Mouse (Mus musculus) frontal cortex, adult 2 months (tissue): Measurements from ENCODE around the gene Esf1. TPM values are rescaled to one million over a fixed set of nuclear protein-coding genes. Genes with fewer than 3 reads are reported as not detected.
"Not testable (repeated sequence)": the region's sequence is repeated elsewhere in the genome, so short reads cannot be mapped to it uniquely, and the experiment has no call there.

Experiments
- DNase-seq, 2 experiments: peaks; one replicate each; pipeline ENCODE4 v3.0.0; 2022; ENCODE audit warnings: low spot score in 1 of 2; ENCODE audit errors: extremely low spot score in 1 of 2
- polyA plus RNA-seq: library from polyadenylated mRNA; depleted of rRNA; stranded (reverse); fragments of >200 nt; gene quantifications from 2 replicates; pipeline ENCODE4 v1.2.3, GENCODE M21; 2012; rRNA removed

Esf1 gene
- polyA plus RNA-seq, 1 experiment, result 14.3 TPM

- no peak for DNase-seq
Observed at GRCm38 (mm10) chr2:140097131-140097591, 73.2 kb downstream of the Esf1 start.

GRCm38 (mm10) chr2:140096034-140096433 is 74.3 kb downstream of the Esf1 start:
- DNase-seq, result no peak

- DNase-seq, result no peak
Observed at GRCm38 (mm10) chr2:140093433-140093832, 76.9 kb downstream of the Esf1 start.

GRCm38 (mm10) chr2:140084245-140084644 is 86.1 kb downstream of the Esf1 start:
- DNase-seq, result no peak

- DNase-seq, result no peak
Observed at GRCm38 (mm10) chr2:140080747-140081577, 89.4 kb downstream of the Esf1 start.

- DNase-seq, result not testable (repeated sequence)
Observed at GRCm38 (mm10) chr2:140079284-140079683, 91.1 kb downstream of the Esf1 start.

GRCm38 (mm10) chr2:140078600-140079280 is 91.6 kb downstream of the Esf1 start:
- no peak for DNase-seq

- no peak for DNase-seq
Observed at GRCm38 (mm10) chr2:140077476-140077875, 92.9 kb downstream of the Esf1 start.

- DNase-seq, result no peak
Observed at GRCm38 (mm10) chr2:140075150-140075549, 95.2 kb downstream of the Esf1 start.

Other genes with a start within 250 kb of the Esf1 start
- 17.8 and 20.3 TPM in 2 replicates for gene Tasp1, start 103.8 kb downstream of the Esf1 start, polyA plus RNA-seq
- not detected in 2 replicates for gene Gm17374, start 18.5 kb downstream of the Esf1 start, polyA plus RNA-seq
- 37.4 and 37.6 TPM in 2 replicates for gene Ndufaf5, start 85 bp upstream of the Esf1 start, polyA plus RNA-seq
- gene Sel1l2, start 219.1 kb upstream of the Esf1 start, polyA plus RNA-seq, result not detected in 2 replicates
- 24.2 and 25.6 TPM in 2 replicates for gene Macrod2, start 224.7 kb upstream of the Esf1 start, polyA plus RNA-seq